Mouse (Mus musculus) adrenal gland, postnatal 14 days (tissue): ENCODE results near the gene Mad1l1. TPM values are rescaled to one million over a fixed set of nuclear protein-coding genes. Genes with fewer than 3 reads are reported as not detected.
"Not testable (repeated sequence)": the region's sequence is repeated elsewhere in the genome, so short reads cannot be mapped to it uniquely, and the experiment has no call there.

Source experiments
- DNase-seq: peaks from one replicate; pipeline ENCODE4 v3.0.0; 2021; ENCODE audit warnings: mixed read lengths
- long read RNA-seq, 2 experiments: library from polyadenylated mRNA; stranded (forward); transcript quantifications; one replicate each; pipeline ENCODE4 v2.0.0; 2021
- total RNA-seq: library from RNA; stranded (reverse); gene quantifications from 2 replicates; pipeline ENCODE4 v1.2.3, GENCODE M21; 2021

Gene Mad1l1
- total RNA-seq, result 19.1 and 21.5 TPM in 2 replicates
- long read RNA-seq, experiment 1, transcript Mad1l1-201 (18 exons, 2,640 nt), result major isoform, 23 of 42 reads
- long read RNA-seq, experiment 1, partial matches to known transcripts, result 4 of 42 reads
- long read RNA-seq, experiment 1, other reads (novel, unspliced or antisense), result 14 of 42 reads
- long read RNA-seq, experiment 2, transcript Mad1l1-201 (18 exons, 2,640 nt), result major isoform, 22 of 30 reads
- long read RNA-seq, experiment 2, partial matches to known transcripts, result 1 of 30 reads
- long read RNA-seq, experiment 2, other reads (novel, unspliced or antisense), result 7 of 30 reads

DNA sequence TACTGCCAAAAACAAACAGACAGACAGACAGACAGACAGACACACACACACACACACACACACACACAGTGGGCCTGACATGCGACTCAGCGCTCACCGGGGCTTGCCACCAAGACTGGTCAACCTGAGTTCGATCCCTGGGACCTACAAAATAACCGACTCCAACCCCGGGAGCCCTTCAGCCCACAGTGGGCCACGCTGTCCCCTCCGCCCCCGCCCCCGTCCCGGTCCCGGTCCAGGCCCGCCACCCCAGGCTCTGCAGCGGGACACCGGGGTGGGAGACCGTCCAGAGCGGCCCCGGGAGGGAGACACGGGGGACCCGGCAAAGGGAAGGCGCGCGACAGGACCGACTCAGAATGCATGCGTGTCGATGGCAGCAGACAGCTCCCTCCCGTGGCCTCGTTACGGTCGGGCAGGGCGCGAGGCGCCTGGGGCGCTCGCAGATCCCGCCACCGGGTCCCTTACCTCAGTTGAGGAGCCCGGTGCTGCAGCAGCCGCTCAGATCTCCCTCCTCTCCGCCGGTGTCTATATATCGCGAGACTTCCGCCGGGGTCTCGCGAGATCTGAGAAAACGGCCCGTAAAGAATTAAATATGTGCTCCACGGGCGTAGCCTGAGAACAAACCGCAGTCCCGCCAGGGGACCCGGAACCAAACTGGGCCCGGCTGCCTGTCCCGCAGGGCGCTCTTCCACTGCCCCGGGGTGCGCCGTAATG lies at the start of gene Mad1l1, which contains the start of gene Nudt1:
Mad1l1 (minus strand) TSS at position 511 of the 714 bp plus-strand sequence.
Nudt1 (plus strand) TSS at position 615 of the 714 bp plus-strand sequence.
- DNase-seq, result peak; percentile 95

DNA sequence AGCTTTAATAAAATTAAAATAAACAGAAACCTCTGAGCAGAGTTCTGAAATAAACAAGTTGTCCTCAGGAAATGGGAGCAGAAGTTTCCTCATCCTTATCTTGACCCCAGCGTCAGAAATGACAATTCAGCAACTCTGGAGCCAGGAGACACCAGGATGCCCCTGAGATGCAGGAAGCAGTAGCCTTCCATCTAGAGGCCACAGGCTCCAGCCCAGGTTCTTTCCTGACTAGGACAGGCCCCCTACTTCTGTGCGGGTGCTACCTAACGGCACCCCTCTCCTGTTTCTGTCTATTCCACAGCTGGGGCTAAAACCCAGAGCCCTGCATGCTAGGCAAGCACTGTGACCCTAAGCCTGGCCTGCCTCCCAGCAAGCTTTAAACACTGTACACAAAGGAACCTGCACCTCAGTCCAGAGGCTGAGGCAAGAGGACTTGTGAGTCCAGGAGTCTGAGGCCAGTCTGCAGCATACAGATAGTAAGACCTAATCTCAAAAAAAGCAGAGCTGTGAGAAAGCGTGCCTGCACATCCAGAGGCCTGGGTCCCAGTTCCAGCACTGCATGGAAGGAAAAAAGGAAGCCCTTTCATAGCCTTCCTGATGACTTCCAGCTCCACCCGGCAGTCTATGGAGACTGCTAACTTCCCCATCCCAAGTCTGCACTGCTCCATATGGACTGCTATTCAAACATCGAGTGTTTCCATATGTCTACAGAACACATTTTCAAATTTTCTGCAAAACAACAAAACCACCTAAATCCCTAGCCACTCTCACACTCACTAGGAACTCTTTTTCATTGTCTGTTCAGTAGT lies 49.3 kb upstream of the Mad1l1 start:
- DNase-seq, result no peak

DNA sequence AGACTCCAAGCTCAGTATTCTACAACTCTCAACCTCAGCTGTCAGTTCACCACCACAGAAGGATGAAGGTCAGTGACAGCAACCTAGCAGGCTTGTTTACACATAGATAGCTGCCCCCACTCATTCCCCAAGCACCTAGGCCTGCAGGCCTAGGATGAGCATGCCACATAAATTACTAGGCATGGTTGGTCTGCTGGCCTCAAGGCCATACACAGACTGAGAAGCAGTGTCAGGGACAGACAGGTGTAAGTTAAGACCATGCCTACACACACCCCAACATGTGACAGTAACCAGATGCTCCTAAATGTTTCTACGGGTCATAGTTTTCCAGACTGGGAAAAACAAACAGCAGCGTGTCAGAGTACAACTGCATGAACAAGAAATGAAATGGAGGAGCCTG lies 48.1 kb upstream of the Mad1l1 start:
- DNase-seq, result no peak

DNA sequence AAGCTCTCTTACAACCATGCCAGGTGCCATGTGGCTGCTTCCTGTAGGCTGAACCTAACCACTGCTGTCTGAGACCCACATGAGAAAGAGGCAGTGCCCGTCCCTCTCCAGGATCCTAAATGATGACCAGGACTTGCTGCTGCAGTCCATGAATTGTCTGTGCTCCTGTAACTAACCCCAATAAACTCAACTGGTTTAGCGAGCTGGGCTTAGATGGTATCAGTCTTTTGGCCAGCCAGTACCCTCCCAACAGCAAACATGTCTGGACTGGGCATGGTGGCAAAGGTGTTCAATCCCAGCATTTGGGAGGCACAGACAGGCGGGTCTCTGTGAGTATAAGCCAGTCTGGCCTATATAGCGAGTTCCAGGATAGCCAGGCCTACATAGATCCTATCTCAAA lies 47.6 kb upstream of the Mad1l1 start:
- DNase-seq, result no peak

DNA sequence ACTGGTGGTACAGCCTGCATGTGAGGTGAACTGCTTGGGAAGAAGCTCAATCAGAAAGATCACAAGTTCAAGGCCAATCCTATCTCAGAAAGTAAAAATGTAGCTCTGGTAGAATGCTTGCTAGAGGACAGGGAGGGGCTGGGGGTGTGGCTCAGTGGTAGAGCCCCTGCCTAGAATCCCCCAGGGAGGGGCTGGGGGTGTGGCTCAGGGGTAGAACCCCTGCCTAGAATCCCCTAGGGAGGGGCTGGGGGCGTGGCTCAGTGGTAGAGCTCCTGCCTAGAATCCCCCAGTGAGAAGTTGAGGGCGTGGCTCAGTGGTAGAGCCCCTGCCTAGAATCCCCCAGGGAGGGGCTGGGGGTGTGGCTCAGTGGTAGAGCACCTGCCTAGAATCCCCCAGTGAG lies 46.8 kb upstream of the Mad1l1 start:
- DNase-seq, result not testable (repeated sequence)

DNA sequence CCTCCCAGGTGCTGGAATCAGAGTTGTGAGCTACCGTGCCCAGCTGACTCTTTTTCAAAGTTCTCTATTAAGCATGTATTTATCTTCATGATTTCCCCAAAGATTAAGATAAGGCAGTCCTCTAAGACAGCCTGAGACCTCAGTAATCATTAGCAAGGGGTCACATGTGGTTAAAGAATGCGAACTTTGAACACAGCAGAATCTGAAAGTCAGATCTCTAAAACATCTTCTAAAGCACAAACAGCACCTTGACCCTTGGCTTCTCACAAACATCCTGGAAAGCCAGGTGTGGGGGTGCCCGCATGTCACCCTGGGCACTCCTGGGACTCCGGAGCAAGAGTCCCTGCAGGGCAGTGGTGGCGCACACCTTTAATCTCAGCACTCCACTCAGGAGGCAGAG lies 43.1 kb upstream of the Mad1l1 start:
- no peak for DNase-seq

DNA sequence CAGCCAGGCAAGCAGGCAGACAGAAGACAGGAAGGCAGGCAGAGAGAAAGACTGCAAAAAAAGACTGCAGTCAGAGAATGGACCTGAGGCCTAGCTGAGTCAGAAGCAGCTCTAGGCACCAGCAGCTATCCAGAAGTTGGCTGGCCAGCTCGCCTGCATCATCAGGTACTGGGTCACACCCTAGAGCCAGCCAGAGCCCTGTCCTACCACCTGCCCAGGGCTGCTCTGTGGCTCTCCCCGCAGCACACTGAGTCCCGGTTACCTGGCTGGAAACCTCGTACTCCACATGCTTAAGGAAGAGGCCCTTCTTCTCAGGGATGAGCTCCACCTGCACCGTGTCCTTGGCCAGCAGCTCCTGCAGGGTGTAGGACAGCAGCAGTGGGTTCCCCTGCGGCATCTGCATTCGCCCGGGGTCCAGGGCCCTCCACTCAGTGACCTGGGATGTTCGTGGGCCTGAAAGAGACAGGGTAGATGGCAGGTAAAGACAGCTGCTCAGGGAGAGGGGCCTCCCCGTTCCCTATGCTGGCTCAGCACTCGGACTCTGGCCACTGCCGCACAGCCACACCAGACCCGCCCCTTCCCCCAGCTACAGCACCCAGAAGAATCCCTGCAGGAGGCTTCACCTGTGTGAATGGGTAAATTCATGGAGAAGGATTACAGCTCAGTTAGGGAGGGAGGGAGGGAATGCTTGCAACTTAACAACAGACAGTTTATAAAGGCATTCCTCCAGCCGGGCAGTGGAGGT lies 38.8 kb upstream of the Mad1l1 start:
- DNase-seq, result no peak

DNA sequence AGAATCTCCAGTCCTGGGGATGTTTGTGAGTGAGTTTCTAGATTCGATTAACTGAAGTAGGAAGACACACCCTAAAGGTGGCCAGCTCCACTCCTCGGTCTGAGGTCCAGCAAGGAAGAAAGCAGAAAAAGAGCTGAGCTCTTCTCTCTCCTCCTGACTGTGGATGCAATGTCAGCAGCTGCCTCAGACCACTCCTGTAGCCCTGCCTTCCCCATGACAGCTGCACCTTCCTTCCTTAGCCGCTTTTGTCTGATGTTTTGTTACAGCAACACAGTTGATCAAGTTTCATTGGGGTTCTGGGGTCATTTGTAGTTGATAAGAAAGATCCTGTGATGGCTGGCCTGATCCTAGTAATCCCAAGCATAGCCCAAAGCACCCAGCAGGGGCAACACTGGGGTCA lies 36.1 kb upstream of the Mad1l1 start:
- no peak for DNase-seq

DNA sequence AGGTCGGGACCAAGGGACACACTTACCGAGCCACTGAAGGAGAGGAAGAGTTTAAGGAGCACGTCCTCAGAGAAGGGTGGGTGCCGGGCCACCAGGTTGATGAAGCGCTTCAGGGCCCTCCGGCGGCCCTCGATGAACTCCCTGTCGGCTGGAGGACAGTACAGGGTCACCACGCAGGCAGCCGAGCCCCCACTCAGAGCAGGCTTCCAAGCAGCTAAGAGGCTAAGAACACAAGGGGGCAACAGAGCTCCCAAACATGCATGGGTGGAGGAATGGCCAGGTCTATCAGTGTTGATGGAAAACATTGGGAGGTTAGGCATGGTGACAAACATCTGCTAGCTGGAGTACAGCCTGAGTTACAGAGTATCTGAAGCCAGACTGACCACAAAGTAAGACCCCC lies 34.6 kb upstream of the Mad1l1 start:
- DNase-seq, result no peak

DNA sequence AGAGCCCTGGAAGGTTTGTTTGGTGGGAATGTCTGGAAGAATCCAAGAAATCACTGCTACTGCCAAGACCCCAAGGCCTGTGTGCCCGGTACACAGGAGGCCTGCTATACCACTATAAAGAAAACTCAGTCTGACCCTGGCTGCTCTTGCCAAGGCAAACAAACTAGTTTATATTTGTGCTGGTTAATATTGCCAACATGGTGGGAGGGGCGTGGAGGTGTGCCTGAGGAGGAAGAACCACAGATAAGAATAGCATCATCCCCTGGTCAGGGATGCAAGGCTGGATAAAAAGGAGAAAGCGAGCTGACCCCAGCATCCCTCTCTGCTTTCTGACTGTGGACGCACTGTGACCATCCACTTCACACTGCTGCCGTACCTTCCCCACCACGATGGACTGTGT lies 31.0 kb upstream of the Mad1l1 start:
- DNase-seq, result no peak

DNA sequence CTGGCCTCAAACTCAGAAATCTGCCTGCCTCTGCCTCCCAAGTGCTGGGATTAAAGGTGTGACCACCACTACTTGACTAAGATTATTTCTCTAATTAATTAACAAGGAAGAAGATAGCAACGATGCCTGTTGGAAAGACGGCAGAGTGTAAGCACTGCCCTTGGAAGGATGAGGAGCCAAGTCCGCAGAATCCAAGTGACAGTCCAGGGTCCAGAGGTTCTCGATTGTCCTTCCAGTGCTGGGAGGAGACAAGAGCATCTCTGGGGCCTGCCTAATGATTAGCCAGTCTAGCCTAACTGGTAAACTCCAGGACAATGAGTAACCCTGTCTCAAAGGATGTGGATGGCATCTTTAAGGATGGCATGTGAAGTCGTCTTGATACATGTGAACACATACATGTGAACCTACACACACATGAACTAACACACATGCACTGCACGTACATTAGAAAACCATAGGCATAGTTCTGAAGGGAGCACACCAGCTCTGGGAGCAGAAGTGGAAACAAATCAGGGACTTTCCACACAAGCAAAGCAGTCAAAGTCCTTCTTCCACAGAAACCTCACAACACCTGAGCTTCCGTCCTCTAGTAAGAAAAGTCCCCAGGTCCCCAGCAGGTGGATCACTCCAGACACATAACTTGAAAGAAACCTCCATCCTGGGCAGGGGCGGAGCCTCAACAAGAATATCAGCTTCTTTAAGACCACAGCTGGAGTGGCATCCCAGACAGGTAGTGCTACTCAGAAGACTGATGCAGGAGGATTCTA lies 29.6 kb upstream of the Mad1l1 start:
- DNase-seq, result no peak

DNA sequence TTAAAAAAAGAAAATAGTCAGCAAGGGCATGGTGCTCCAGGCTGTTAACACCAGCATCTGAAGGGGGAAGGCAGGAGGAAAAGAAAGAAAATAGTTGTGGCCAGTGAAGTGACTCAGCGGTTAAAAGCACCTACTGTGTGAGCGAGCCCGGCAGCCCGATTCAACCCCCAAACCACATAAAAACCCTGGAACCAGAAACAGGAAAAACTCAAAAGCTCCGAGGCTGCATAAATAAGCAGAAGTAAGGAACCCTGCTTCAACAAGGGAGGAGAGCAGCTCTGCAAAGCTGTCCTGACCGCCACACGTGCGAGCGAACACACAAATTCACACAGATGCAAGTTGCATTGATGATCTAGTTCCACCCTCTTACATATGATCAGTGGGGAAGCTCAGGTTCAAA lies 28.5 kb upstream of the Mad1l1 start:
- DNase-seq, result no peak

DNA sequence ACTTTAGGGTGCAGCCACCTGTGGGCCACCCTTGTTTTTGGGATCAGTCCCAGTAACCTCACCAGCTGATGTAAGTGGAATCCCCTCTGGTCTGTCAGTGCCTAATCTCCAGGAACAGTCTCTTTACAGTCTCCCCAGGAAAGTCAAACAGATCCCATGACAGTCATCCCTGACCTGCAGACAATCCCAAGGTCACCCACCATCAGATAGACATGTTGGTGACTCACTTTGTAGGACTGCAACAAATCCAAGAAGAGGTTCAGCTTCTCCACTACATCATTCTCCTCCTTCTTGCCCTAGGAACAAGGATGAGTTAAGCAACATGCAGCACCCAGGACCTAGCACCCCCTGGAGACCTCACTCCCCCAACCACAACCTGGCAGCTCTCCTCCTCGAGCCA lies 24.7 kb upstream of the Mad1l1 start:
- no peak for DNase-seq

DNA sequence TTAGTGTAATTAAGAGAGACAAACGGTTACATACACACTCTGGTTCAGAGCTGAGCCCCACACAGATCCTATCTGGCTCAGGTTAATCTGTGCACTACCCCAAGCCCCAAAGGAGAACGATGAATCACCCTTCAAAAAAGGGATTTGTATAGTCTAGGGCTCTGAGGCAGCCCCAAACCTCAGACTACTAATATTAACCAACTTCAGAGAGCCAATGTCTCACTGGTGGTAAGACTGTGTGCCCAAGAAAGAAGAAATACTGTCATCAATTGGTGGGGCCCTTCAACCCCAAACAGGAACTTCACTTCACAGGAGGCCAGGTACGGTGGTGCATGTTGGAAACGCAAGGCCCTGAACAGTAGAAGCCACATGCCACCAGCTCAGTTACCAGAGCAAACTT lies 23.9 kb upstream of the Mad1l1 start:
- no peak for DNase-seq

DNA sequence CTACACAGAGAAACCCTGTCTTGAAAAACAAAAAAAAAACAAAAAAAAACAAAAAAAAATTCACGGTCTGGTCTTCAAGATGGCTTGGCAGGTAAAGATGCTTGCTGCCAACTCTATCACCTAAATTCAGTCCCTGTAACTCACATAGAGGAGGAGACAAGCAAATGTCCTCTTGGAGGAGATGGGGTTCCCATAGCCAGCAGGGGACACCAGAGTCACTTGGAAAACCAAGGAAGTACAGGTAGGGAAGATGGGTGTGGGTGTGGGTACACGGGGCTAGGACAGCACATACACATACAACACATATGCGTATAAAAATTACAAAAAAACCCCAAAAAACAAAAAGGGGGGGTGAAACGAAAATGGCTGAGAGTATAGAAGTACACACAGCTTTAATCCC lies 21.5 kb upstream of the Mad1l1 start:
- no peak for DNase-seq

DNA sequence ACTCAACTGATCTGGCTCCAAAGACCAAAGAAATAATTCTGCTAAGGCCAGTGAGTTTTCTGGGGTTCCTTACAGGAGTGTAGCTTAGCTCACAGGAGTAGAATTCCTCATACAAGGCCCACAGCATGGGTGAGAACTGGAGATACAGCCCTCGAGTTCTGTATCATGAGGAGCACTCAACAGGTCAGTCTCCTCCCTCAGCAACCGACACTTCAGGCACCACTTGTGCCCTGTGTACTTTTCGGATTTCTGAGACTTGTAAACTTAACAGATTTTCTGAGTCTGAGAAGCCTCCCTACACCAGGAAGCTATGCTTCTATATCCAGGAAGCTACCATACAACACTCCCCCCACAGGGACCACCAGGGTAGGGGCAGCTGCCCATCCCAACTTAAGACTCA lies 18.5 kb upstream of the Mad1l1 start:
- DNase-seq, result no peak

DNA sequence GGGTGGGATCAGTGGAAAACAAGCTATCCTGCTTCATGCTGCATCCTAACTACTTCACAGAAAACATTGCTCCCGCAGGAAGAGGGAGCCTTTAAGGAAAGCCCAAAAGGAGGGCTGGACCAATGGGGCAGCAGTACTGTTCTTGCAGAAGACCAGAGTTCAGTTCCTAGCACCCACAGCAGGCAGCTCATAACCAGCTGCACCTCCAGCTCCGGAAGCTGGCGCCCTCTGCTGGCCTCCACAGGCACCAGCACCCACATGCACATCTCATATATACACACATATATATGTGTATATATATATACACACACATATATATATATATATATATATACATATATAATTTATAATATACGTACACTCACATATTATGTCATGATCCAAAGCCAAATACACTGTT lies 17.4 kb upstream of the Mad1l1 start:
- DNase-seq, result no peak

DNA sequence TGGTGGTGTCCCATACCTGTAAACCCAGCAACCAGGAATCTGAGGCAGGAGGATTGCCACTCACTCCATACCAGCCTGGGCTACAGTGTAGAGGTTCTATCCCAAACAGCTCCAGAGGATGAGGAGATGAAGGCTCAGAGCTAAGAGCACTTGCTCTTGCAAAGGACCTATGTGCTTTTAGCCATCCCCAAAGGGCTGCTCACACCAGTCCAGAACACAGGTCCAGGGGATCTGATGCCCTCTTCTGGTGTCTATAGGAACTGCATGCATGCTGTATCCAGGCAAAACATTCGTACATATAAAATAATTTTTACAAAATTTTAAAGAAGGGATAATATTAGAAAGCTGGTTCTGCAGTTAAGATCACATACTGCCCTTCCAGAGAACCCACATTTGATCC lies 15.3 kb upstream of the Mad1l1 start:
- DNase-seq, result peak; percentile 54

DNA sequence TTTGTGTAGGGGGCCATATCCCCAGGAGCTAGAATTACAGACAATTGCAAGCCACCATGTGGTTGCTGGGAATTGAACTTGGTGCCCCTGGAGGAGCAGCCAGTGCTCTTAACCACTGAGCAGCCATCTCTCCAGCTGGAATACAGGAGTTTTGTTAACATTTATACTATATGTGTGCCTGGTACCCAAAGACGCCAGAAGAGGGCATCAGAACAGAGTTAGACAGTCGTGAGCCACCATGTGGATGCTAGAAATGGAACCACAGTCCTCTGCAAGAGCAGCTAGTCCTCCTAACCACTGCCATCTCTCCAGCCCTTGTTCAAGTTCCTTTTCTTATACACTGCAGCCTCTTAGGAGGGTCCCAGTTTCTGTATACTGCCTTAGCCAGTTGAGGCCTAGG lies 12.3 kb upstream of the Mad1l1 start:
- DNase-seq, result peak; percentile 25

DNA sequence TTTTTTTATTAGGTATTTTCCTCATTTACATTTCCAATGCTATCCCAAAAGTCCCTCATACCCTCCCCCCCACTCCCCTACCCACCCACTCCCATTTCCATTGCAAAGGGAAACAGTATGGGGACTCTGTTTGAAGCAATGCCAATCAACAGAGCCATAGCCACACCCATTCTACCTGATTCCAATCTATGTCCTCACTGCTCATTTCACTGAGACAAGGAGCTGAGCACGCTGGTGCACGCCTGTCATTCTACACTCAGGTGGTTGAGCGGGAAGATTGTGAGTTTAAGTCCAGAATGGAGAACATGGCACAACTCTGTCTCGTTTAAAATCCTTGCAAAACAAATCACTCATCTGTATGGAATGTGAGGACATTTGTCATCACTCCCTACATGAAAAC lies 11.2 kb upstream of the Mad1l1 start:
- no peak for DNase-seq
